Mouse (Mus musculus): Measurements from ENCODE around the gene Cerk.
A peak's percentile ranks its signal among the peaks of the same experiment; 100 is the strongest.
"Not testable (repeated sequence)": the region's sequence is repeated elsewhere in the genome, so short reads cannot be mapped to it uniquely, and the experiment has no call there.

Cerk gene

GRCm38 (mm10) chr15:86116421-86116820 lies 69.5 kb downstream of the Cerk start:
- DNase-seq (ENCODE audit: low spot score in 2 of 2), result no peak

DNA sequence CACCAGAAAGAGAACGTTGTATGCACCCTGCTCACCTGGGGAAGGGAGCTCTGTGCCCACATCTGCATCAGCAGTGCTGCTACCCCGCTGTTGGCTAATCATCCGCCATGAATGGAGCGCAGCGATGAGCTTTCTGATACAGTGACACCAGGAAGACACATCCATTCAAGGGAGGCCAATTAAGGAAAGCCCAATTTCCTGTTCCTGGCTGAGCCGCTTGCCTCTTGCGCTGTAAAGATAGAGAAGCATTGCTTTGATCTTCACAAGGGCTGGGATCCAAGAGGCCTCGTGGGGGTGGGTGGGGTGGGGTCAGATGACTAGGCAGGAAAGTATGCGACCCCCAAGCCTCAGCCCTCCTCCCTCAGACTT lies 72.6 kb downstream of the Cerk start:
- no peak for DNase-seq (ENCODE audit: low spot score in 2 of 2)

GRCm38 (mm10) chr15:86112707-86113341 lies 73.1 kb downstream of the Cerk start:
- no peak for DNase-seq (ENCODE audit: low spot score in 2 of 2)

DNA sequence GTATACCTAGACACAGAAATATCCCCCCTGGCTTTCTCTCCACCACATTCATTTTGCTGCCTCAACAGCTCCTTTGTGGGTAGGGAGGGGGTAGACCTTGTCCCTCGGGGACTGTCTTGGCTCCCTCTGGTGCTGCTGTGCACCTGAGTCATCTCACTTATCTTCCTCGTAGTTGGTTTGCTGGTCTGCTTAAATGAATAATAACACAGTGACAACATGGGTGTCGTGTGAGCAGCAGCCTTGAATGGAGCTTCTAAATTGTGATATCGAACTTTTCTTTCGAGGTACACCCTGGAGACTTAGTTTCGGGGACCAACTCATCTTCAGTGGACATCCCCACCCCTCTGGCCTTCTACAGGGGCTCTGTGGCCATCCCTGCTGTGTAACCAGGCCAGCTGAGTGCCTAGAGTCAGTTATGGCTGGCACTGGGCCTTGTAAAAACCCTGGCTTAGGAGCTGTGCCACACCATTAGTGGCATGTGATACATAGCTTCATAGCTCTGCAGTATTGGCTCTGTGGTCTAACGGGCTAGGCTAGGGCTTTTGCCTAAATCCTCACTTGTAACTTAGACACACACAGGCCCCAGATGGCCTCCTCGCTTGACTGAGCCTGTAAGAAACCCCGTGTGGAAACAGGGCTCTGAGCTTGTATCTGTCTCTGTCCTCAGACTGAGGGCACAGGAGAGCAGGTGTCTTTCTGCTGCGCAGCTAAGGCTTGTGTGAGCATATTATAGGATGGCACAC lies 75.4 kb downstream of the Cerk start:
- no peak for DNase-seq (ENCODE audit: low spot score in 2 of 2)

GRCm38 (mm10) chr15:86109650-86110211 lies 76.2 kb downstream of the Cerk start:
- peak; percentile 34 to 40 for DNase-seq (ENCODE audit: low spot score in 2 of 2)

GRCm38 (mm10) chr15:86109245-86109644 lies 76.7 kb downstream of the Cerk start:
- no peak for DNase-seq (ENCODE audit: low spot score in 2 of 2)

DNA sequence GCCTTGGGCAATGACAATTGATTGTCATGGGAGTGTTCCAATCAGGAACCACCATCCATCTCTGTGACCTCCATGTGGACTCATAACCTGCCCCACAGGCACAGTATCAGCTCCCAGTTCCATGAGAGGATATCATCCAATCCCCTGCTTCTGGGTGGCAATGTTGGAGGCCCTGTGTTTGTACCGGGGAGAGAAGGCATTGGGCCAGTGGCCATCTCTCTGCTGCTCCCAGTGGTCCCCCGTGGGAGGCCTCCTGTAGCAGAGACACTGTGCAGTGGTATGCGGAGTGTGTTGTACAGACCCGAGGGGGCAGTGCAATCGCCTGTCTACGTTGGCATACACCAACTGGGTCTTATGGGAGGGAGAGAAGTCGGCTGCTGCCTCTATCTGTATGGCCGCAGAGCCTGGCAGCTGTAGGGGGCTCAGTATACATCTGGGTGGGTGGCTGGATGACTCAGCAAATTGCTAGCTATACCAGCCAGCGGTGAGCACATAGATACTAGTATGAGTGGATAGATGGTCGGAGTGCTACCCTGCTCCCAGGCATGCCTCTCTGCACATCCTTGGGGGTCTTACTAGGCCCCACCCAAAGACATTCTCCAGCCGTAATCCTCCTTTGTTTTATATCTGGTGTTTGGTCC lies 78.0 kb downstream of the Cerk start:
- DNase-seq (ENCODE audit: low spot score in 2 of 2), result no peak

DNA sequence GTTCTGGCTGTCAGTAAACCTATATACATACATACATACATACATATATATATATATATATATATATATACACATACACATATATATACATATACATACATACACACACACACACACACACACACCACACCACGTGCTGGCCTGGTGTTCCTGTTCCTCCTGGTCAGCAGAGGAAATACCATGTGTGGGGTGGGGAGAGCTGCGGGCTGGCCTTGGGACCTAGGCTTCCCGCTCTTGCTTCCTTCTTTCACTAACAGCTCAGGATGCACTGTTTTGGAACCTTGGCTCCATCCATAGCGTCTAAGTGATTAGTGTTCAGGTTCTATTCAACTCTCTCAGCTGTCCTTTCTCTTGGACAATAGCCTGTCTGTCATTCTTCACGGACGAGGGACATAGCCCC lies 80.2 kb downstream of the Cerk start:
- no peak for DNase-seq (ENCODE audit: low spot score in 2 of 2)

GRCm38 (mm10) chr15:86105345-86105697 lies 80.6 kb downstream of the Cerk start:
- DNase-seq (ENCODE audit: low spot score in 2 of 2), result no peak

DNA sequence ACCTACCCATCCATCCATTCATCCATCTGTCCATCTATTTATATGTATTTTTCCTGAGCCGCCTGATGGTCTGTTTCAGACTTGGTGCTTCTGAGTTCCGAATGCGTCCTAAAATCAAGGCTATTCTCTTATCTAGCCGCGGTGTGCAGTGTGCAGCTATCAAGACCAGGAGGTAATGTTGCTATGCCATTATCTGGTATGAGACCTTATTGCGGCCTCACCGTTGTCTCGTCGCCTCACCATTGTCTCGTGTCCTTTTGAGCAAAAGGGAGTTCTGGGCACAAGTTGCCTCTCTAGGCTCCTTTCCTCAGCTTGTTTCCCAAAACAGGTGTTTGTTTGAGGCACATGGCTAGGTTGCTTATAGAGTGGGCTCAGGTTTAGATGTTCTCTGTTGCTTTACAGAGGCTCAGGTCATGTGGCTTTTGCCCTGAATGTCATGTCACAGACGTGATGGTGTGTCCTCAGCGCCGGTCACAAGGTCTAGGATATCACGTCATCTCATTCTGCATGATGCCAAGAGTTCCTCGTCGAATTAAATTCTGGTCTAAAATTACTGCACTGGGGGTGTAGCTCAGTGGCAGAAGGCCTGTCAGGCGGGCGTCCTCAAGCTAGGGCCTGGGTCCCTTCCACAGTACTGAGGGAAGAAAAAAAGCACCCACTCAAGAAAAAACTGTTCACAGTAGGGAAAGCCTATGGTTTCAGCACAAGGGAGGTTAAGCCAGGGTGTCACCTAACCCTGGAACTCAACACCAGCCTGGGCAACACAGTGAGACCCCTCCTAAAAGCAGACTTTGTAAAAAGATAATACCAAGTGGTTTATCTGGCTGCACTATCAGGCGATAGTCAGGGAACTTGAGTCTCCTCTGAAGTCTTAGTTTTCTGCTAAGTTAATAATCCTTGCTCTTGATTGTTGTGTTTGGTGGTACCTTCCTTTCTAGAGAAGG lies 81.3 kb downstream of the Cerk start:
- no peak for DNase-seq (ENCODE audit: low spot score in 2 of 2)

- DNase-seq (ENCODE audit: low spot score in 2 of 2), result no peak
These were observed 83.6 kb downstream of the Cerk start for GRCm38 (mm10) chr15:86102308-86102707.

- no peak for DNase-seq (ENCODE audit: low spot score in 2 of 2)
These were observed 84.4 kb downstream of the Cerk start for GRCm38 (mm10) chr15:86101585-86101984.

- no peak for DNase-seq (ENCODE audit: low spot score in 2 of 2)
These were observed 88.1 kb downstream of the Cerk start for GRCm38 (mm10) chr15:86097871-86098270.

DNA sequence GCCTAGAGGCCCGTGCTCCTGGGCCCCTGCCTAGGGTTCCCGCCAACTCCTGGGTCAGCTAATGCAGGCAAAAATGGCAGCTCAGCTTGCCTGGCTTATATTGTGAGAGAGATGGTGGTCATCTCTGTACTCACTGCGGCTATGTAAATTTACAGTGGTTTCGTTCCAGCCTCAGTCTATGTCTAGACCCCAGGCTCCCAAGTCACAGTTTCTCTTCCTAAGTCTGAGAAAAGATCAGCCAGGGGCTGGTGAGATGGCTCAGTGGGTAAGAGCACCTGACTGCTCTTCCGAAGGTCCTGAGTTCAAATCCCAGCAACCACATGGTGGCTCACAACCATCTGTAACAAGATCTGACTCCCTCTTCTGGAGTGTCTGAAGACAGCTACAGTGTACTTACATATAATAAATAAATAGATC lies 89.3 kb downstream of the Cerk start:
- not testable (repeated sequence) for DNase-seq (ENCODE audit: low spot score in 2 of 2)

DNA sequence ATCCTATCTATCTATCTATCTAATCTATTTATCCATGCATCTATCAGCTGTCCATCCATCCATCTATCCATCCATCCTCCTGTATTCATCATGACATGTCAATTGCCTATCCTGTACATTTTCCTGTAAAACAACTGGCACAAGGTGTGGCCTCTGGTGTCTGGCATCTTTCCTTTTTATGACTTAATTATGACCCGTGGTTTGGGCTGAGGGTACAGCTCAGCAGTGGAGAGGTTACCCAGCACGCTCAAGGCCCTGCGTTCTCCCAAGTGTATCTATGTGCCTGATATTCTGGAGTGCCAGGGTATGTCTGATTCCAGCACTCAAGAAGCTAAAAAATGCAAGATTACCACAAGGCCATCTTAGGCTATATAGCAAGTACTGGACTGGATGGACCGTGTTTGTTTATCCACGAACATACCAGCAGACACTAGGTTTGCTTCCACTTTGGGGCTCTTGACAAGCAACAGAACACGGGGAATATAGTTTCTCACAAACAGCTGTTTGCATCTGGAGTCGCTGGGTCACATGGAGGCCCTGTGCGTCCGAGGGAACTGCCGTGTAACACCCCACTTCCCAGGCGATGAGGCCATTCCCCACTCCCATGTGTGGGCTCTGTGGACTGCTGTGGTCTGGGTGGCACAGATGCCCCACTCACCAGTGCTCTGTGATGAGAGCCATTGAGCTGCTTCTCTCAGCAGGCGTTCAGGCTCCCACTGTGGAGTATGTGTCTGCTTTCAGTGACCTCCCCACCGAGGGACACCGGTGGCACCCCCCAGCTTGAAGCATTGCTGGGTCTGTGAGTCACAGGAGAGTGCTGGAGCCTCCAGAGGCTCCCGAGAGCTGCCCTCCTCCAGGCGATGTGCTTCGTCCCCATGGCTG lies 90.0 kb downstream of the Cerk start:
- DNase-seq (ENCODE audit: low spot score in 2 of 2), result no peak

GRCm38 (mm10) chr15:86094324-86095121 lies 91.4 kb downstream of the Cerk start:
- no peak for DNase-seq (ENCODE audit: low spot score in 2 of 2)

DNA sequence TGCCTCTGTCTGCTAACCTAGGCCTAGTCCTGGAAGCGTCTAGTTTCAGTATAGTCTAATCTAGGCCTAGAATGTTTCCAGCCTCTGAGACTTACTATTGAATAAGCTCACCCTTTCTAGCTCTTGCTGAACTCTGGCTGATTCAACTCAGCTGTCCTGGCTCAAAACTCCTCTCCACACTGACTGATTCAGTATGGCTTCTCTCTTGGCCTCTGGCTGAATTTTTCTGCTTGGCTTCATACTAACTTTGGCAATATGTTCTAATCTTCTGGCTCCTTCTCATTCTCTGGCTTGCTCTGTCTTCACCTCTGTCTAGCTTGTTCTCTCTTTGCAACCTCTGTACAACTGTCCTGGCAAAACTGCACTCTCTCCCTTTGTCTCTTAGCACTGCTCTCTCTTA lies 92.7 kb downstream of the Cerk start:
- DNase-seq (ENCODE audit: low spot score in 2 of 2), result no peak

DNA sequence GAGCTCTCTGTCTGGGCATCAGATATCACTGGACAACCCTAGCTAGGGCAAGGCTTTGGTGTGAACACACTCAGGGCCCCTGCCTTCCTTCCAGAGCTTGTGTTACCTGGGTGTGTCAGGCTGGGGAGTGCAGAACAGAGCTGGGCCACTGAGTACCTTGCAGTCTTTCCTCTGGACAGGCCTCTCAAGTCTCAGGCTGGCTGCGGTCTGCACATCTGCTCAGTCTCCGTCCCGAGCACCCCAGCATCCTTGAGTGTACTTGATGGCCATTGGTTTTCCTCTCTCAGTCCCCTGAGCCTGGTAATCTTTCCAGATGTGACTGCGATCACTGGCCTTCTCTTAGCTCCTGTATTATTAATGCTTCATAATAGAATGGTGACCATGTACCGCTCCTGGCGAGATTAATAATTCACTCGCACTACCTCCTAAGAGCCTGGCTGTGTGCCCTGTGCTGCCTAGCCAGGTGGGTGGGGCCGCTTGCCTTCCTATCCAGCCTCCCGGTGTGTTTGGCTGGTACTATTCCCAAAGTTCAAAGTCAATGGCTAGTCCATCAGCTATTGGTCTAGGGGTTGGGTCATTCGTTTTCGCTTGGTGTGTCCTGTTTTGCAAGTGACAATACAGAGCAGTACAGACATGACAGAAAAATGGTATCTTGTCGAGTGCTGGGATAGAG lies 93.8 kb downstream of the Cerk start:
- DNase-seq (ENCODE audit: low spot score in 2 of 2), result no peak

All from frontal cortex, postnatal 25 days (tissue).